Mouse (Mus musculus) CH12.LX (cell line): ENCODE measurements around the gene Neurl1a. TPM values are rescaled to one million over a fixed set of nuclear protein-coding genes. Genes with fewer than 3 reads are reported as not detected.

ENCODE experiments used
- DNase-seq: peaks from one replicate; pipeline ENCODE4 v3.0.0-alpha.2; 2013; ENCODE audit errors: extremely low read depth
- H3K27ac ChIP-seq: 2 replicates; pipeline ENCODE4 v1.5.1; 2012; ENCODE audit warnings: low read depth, mild to moderate bottlenecking, control low read depth, moderate library complexity; ENCODE audit not compliant: insufficient read depth
- H3K27me3 ChIP-seq: replicated peaks from 2 replicates; pipeline ENCODE3; 2012; ENCODE audit warnings: inconsistent platforms
- H3K36me3 ChIP-seq, 2 experiments: replicated peaks in 1 of 2; 2 replicates each; pipeline versions ENCODE3 to v1.6.1; 2012; ENCODE audit warnings: inconsistent platforms in 1 of 2, low read length in 1 of 2, mild to moderate bottlenecking in 1 of 2, mixed read lengths in 1 of 2, moderate library complexity in 1 of 2; ENCODE audit not compliant: control insufficient read depth in 1 of 2, insufficient read depth in 1 of 2
- H3K4me1 ChIP-seq, 2 experiments: 2 replicates each; pipeline ENCODE4 v1.6.1; 2012; ENCODE audit warnings: inconsistent platforms in 1 of 2, moderate library complexity in 1 of 2; ENCODE audit not compliant: insufficient read depth in 2 of 2, control insufficient read depth in 1 of 2
- H3K4me2 ChIP-seq: 2 replicates; pipeline ENCODE4 v1.6.1; 2012; ENCODE audit warnings: low read depth, mild to moderate bottlenecking, control low read depth; ENCODE audit not compliant: poor library complexity, insufficient read depth, severe bottlenecking
- H3K4me3 ChIP-seq, 3 experiments: fragments of 150-350 bp in 1 of 3; sonication (generic) in 1 of 3; replicated peaks in 1 of 3; 2 replicates each; pipeline versions ENCODE3 to v1.5.1; 2011 to 2012; ENCODE audit warnings: low read depth in 2 of 3, low read length in 2 of 3, mild to moderate bottlenecking in 2 of 3, moderate library complexity in 2 of 3, control low read depth in 1 of 3, improper control_type of control experiment in 1 of 3, inconsistent platforms in 1 of 3, mixed read lengths in 1 of 3; ENCODE audit not compliant: poor library complexity in 1 of 3
- H3K79me2 ChIP-seq: replicated peaks from 2 replicates; pipeline ENCODE4 v1.6.1; 2012; ENCODE audit warnings: mild to moderate bottlenecking, moderate library complexity; ENCODE audit not compliant: control insufficient read depth, poor library complexity, insufficient read depth, severe bottlenecking; ENCODE audit errors: extremely low read depth
- H3K9ac ChIP-seq: 2 replicates; pipeline ENCODE4 v1.6.1; 2012; ENCODE audit warnings: low read depth, mild to moderate bottlenecking, control low read depth, moderate library complexity; ENCODE audit not compliant: insufficient read depth
- H3K9me3 ChIP-seq: replicated peaks from 2 replicates; pipeline ENCODE3; 2012; ENCODE audit warnings: low read length, inconsistent platforms, mixed read lengths
- BHLHE40 ChIP-seq: IDR thresholded peaks from 2 replicates; pipeline ENCODE4 v1.6.1; 2011; ENCODE audit warnings: mild to moderate bottlenecking, low read depth, low read length, improper control_type of control experiment
- CHD1 ChIP-seq: IDR thresholded peaks from 2 replicates; pipeline ENCODE4 v1.6.1; 2012; ENCODE audit warnings: low read depth, low read length, improper control_type of control experiment, inconsistent platforms
- CHD2 ChIP-seq: IDR thresholded peaks from 2 replicates; pipeline ENCODE4 v1.6.1; 2011; ENCODE audit warnings: low read length, improper control_type of control experiment
- CTCF ChIP-seq, 2 experiments: IDR thresholded peaks in 1 of 2; conservative IDR thresholded peaks in 1 of 2; 2 replicates each; pipeline ENCODE4 v1.5.1; 2011 to 2012; ENCODE audit warnings: low read depth in 2 of 2, low read length in 2 of 2, improper control_type of control experiment in 1 of 2, inconsistent platforms in 1 of 2, mild to moderate bottlenecking in 1 of 2, moderate library complexity in 1 of 2
- GABPA ChIP-seq: IDR thresholded peaks from 2 replicates; pipeline ENCODE4 v1.6.1; 2012; ENCODE audit warnings: low read depth, low read length, improper control_type of control experiment, inconsistent platforms; ENCODE audit not compliant: insufficient replicate concordance
- HCFC1 ChIP-seq: IDR thresholded peaks from 2 replicates; pipeline ENCODE4 v1.6.1; 2012; ENCODE audit warnings: low read depth, mild to moderate bottlenecking, inconsistent platforms, low read length, improper control_type of control experiment
- IRF4 ChIP-seq: IDR thresholded peaks from 2 replicates; pipeline ENCODE4 v1.6.1; 2014; ENCODE audit warnings: low read depth, mild to moderate bottlenecking, inconsistent platforms, low read length, improper control_type of control experiment
- JUN ChIP-seq: IDR thresholded peaks from 2 replicates; pipeline ENCODE4 v1.6.1; 2011; ENCODE audit warnings: low read depth, mild to moderate bottlenecking, low read length, improper control_type of control experiment, moderate library complexity; ENCODE audit not compliant: insufficient read depth
- JUND ChIP-seq: conservative IDR thresholded peaks from 2 replicates; pipeline ENCODE4 v1.6.1; 2011; ENCODE audit warnings: low read depth, low read length, improper control_type of control experiment
- KAT2A ChIP-seq: IDR thresholded peaks from 2 replicates; pipeline ENCODE4 v1.6.1; 2012; ENCODE audit warnings: low read length, improper control_type of control experiment, inconsistent platforms; ENCODE audit not compliant: insufficient replicate concordance
- MAX ChIP-seq: IDR thresholded peaks from 2 replicates; pipeline ENCODE4 v1.6.1; 2011; ENCODE audit warnings: low read length, improper control_type of control experiment
- MAZ ChIP-seq: IDR thresholded peaks from 2 replicates; pipeline ENCODE4 v1.6.1; 2012; ENCODE audit warnings: low read depth, mild to moderate bottlenecking, inconsistent platforms, low read length, improper control_type of control experiment, moderate library complexity
- MYC ChIP-seq: IDR thresholded peaks from 2 replicates; pipeline ENCODE4 v1.6.1; 2011; ENCODE audit warnings: low read depth, mild to moderate bottlenecking, improper control_type of control experiment, low read length
- NELFE ChIP-seq: IDR thresholded peaks from 2 replicates; pipeline ENCODE4 v1.6.1; 2011; ENCODE audit warnings: low read depth, low read length, improper control_type of control experiment
- NRF1 ChIP-seq: IDR thresholded peaks from 2 replicates; pipeline ENCODE4 v1.6.1; 2014; ENCODE audit warnings: low read depth, mild to moderate bottlenecking, inconsistent platforms, low read length, improper control_type of control experiment, moderate library complexity
- PAX5 ChIP-seq: IDR thresholded peaks from 2 replicates; pipeline ENCODE4 v1.6.1; 2012; ENCODE audit warnings: low read length, inconsistent platforms, mixed read lengths
- POLR2A ChIP-seq: IDR thresholded peaks from 2 replicates; pipeline ENCODE4 v1.6.1; 2011; ENCODE audit warnings: low read depth, mild to moderate bottlenecking, improper control_type of control experiment, low read length
- POLR2AphosphoS2 ChIP-seq: IDR thresholded peaks from 2 replicates; pipeline ENCODE4 v1.6.1; 2011; ENCODE audit warnings: low read depth, low read length, improper control_type of control experiment
- TCF12 ChIP-seq: IDR thresholded peaks from 2 replicates; pipeline ENCODE4 v1.6.1; 2014; ENCODE audit warnings: low read depth, mild to moderate bottlenecking, inconsistent platforms, low read length, improper control_type of control experiment
- USF1 ChIP-seq: IDR thresholded peaks from 2 replicates; pipeline ENCODE4 v1.6.1; 2014; ENCODE audit warnings: low read depth, mild to moderate bottlenecking, inconsistent platforms, low read length, improper control_type of control experiment
- USF2 ChIP-seq: conservative IDR thresholded peaks from 2 replicates; pipeline ENCODE4 v1.6.1; 2011; ENCODE audit warnings: low read depth, low read length, improper control_type of control experiment
- ZC3H11A ChIP-seq: IDR thresholded peaks from 2 replicates; pipeline ENCODE4 v1.6.1; 2012; ENCODE audit warnings: low read depth, mild to moderate bottlenecking, inconsistent platforms, low read length, improper control_type of control experiment
- ZKSCAN1 ChIP-seq: IDR thresholded peaks from 2 replicates; pipeline ENCODE4 v1.6.1; 2012; ENCODE audit warnings: low read depth, inconsistent platforms, low read length, improper control_type of control experiment, borderline replicate concordance
- ZMIZ1 ChIP-seq: IDR thresholded peaks from 2 replicates; pipeline ENCODE4 v1.6.1; 2012; ENCODE audit warnings: low read depth, mild to moderate bottlenecking, inconsistent platforms, low read length, improper control_type of control experiment
- ZNF384 ChIP-seq: IDR thresholded peaks from 2 replicates; pipeline ENCODE4 v1.6.1; 2012; ENCODE audit warnings: low read depth, low read length, improper control_type of control experiment, inconsistent platforms
- dilution Hi-C: fragments of 300-500 bp; cut with MboI; formaldehyde crosslinking; loops from 2 replicates; pipeline ENCODE4 v1.14.3; 2020; ENCODE audit warnings: low sequenced_read_pairs; ENCODE audit not compliant: extremely low pct_unique_long_range_greater_than_20kb, extremely low pct_ligation_motif_present
- in situ Hi-C: fragments of 300-500 bp; cut with MboI; formaldehyde crosslinking; loops from 3 replicates; pipeline ENCODE4 v1.14.3; 2019; ENCODE audit warnings: low sequenced_read_pairs, low pct_ligation_motif_present, low pct_unique_long_range_greater_than_20kb, mixed read lengths
- polyA plus RNA-seq: library from polyadenylated mRNA; unstranded; fragments of >175 nt; gene quantifications from 2 replicates; pipeline ENCODE4 v1.2.1, GENCODE M21; 2012; ENCODE audit warnings: low read depth; ENCODE audit not compliant: insufficient read length
- total RNA-seq, 2 experiments: library from RNA; depleted of rRNA; stranded (reverse); fragments of 300-350 nt in 1 of 2; fragments of >200 nt in 1 of 2; gene quantifications; 2 replicates each; pipeline ENCODE4 v1.2.3; 2012 to 2014

Gene Neurl1a
- total and polyA plus RNA-seq, 3 experiments: 0.05 to 0.13 TPM; not detected in 1

DNA sequence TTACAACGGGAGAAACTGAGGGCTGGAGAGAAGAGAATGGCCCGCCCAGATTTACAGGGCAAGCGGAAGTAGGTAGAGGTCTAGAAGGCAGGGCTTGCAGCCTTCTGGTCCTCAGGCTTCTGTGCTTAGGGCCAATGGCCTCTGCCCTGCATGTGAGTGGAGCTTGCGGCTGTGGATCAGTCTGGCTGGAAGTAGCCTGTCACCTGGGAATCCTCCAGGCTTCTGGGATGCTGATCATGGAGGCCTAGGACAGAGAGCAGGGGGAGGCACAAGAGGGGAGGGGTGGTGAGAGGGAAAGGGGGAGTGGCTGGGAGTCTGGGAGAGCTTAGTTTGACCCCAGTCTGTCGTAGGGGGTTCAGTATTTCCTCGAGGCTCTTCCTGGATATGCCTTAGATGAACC is 23.8 kb downstream of the Neurl1a start:
- no peak overlapping the region for H3K27ac ChIP-seq
- peaks cover 14% of the 10 kb centered on the region for H3K27me3 ChIP-seq
- in situ Hi-C loops (no loop called here), dilution Hi-C loops (no loop called here)
- no peaks in the 10 kb centered on the region for H3K4me1 ChIP-seq
- H3K4me2 ChIP-seq: no peak overlapping the region
- no peak overlapping the region for H3K4me3 ChIP-seq
- H3K9me3 ChIP-seq: peaks cover 2% of the 10 kb centered on the region
- TF ChIP-seq CHD2 (no peak), POLR2AphosphoS2 (no peak), ZC3H11A (no peak), CHD1 (no peak), MYC (no peak), MAX (no peak), USF2 (no peak), HCFC1 (no peak), TCF12 (no peak), USF1 (no peak), POLR2A (no peak), NRF1 (no peak), KAT2A (no peak), GABPA (no peak), BHLHE40 (no peak), JUN (no peak), NELFE (no peak), ZMIZ1 (no peak), PAX5 (no peak), MAZ (no peak)
- H3K36me3 ChIP-seq: no peaks in the 10 kb centered on the region
- H3K79me2 ChIP-seq: no peaks in the 10 kb centered on the region
- H3K9ac ChIP-seq: no peak overlapping the region
- DNase-seq: no peak

DNA sequence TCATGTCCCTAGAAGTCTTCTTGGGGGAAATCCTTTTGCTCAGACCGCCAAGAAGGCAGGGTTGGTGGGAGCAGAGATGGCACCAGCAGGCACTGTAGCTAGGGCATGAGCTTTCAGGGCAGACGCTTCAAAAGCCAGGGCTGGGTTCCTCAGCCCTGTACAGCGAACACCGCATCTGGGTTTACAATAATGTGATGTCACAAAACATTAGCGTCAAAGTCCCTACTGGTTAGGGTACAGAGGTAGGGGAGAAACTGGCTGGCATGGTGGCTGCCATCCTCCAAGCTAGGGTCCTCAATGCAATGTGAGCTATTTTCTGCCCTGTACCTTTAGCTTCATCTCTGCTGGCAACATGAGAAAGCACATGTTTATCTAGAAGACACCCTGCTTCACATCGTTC is 24.4 kb downstream of the Neurl1a start:
- no peak for TF ChIP-seq ZNF384
- no peak for TF ChIP-seq GABPA
- no peak for TF ChIP-seq HCFC1
- TF ChIP-seq CTCF (conservative IDR thresholded peaks at IDR 0.05 in 1 of 2, IDR thresholded peaks at IDR 0.05 in 1 of 2; ENCODE audit: low read depth in 2 of 2, low read length in 2 of 2): no peak
- TF ChIP-seq MAX: no peak
- TF ChIP-seq IRF4: no peak
- TF ChIP-seq NRF1: no peak
- no peak for TF ChIP-seq POLR2A
- no peak for TF ChIP-seq USF2
- TF ChIP-seq ZC3H11A: no peak
- no peak for TF ChIP-seq ZKSCAN1
- TF ChIP-seq NELFE: no peak
- no peak for TF ChIP-seq JUND
- Histone ChIP-seq H3K36me3 (no peaks in the 10 kb centered on the region), H3K9me3 (peaks cover 2% of the 10 kb centered on the region), H3K4me2 (no peak overlapping the region), H3K27ac (no peak overlapping the region), H3K27me3 (peaks cover 11% of the 10 kb centered on the region), H3K4me1 (no peaks in the 10 kb centered on the region), H3K79me2 (no peaks in the 10 kb centered on the region), H3K9ac (no peak overlapping the region), H3K4me3 (no peak overlapping the region)
- dilution Hi-C loops (no loop called here), in situ Hi-C loops (no loop called here)
- DNase-seq: no peak
